Mouse (Mus musculus) v-Abl transformed pro-B cells (cell line): ENCODE results near the gene Arl6ip5.

Experiments
- in situ Hi-C, 2 experiments: fragments of 400-800 bp; cut with MboI; formaldehyde crosslinking; loops; one replicate each; pipeline ENCODE4 v1.15.1; 2025; ENCODE audit not compliant: unreplicated experiment in 2 of 2

The Arl6ip5 gene

GRCm38 (mm10) chr6:97210191-97210961 is at the start of gene Arl6ip5:
TSS of gene Arl6ip5 (plus strand) at chr6:97210689.
- in situ Hi-C loops: loop anchor here in 1 of 2 experiments (5.0 kb wide), 1 partner anchor 33 kb away; the partner anchor contains the start of gene Tmf1

- in situ Hi-C loops: loop anchor here (5.0 kb wide), 2 partner anchors 37 to 42 kb away; partner anchors contain the start of gene Arl6ip5 (in 1 of the 2)
These were observed 34.8 kb upstream of the Arl6ip5 start for GRCm38 (mm10) chr6:97175716-97176115.

DNA sequence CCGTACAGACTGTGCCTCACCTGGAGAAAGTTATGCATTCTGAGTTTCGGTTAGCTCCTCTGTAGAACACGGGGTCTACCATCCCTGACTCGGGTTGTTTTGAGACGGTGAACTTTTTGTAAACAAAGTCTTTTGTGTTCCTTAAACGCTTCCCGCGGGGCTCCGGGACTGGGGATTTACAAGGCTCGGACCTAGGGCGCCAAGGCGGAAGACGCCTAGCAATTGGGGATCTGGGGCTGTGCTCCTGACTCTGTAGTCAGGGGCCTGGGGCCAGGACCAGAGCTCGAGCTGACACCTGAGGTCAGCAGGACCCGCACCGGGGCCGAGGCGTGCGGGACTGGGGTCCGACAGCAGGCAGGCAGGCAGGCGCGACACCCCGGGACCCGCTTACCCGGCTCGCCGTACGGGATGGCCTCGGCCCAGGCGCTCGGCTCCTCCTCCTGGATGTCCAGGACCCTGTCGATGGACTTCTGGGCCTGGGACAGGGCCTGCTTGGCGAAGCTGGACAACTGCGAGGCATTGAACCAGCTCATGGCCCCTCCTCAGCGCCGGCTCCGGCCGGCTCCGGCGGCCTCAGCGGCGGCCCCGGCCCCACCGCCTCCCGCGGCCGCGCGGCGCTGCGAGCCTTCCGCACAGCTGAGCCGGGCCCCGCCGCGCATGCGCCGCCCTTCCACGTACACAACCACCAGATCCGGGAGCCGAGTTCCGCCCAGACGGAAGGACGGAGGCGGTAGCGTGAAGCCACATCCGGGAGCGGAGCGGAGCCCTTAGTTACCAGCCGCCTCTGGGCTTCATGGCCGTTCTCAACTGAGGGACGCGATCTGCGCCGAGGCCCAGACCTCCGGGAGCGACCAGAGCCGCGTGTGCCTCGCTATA is 31.8 kb upstream of the Arl6ip5 start, which contains the start of gene Tmf1:
Gene Tmf1, minus strand, starts transcription at position 632 of the 876 bp plus-strand sequence.
- in situ Hi-C loops: loop anchor here (5.0 kb wide), 2 partner anchors 34 to 39 kb away; partner anchors contain the start of gene Arl6ip5 (in 1 of the 2)

GRCm38 (mm10) chr6:97179367-97179828 is 31.1 kb upstream of the Arl6ip5 start:
- in situ Hi-C loops: loop anchor here (5.0 kb wide), 2 partner anchors 33 to 38 kb away; partner anchors contain the start of gene Arl6ip5 (in 1 of the 2)

GRCm38 (mm10) chr6:97200437-97200836 is 10.1 kb upstream of the Arl6ip5 start:
- in situ Hi-C loops: no loop called here

GRCm38 (mm10) chr6:97202477-97202876 is 8.0 kb upstream of the Arl6ip5 start:
- in situ Hi-C loops: no loop called here

DNA sequence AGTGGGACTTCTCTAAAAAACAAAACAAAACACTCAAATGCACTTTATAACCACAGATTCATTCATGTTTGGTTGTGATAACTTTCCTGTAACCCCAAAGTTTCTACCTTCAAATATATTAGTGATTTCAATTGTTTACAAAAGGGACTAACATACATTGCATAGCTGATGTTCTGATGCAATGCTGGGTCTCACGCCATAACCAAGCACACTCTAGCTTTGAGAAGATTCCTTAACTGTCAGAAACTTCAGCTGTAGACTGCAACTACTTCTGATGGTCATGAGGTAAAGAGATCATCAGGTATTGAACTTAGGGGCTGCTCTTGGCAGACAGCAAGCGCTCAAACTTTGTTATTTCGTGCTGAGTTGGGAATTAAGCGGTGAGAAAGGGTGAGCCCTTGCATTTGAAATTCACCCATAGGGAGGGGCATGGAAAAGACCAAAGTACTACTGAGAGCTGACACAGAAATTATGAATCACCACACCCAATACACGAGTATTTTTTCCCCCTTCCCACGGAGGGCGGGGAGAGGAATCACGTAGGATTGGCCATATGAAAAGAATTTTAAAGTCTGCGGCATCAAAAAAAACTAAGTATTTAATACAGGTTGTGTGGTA is 6.1 kb upstream of the Arl6ip5 start:
- in situ Hi-C loops: no loop called here

- in situ Hi-C loops: no loop called here
These were observed 5.5 kb upstream of the Arl6ip5 start for GRCm38 (mm10) chr6:97204952-97205351.

- in situ Hi-C loops: no loop called here
These were observed 5.0 kb upstream of the Arl6ip5 start, which contains the start of gene Uba3 for GRCm38 (mm10) chr6:97205439-97205885. TSS of gene Uba3 (minus strand) at chr6:97205647.

- in situ Hi-C loops: no loop called here
These were observed 3.4 kb upstream of the Arl6ip5 start for GRCm38 (mm10) chr6:97207085-97207484.

GRCm38 (mm10) chr6:97208406-97208805 is 2.1 kb upstream of the Arl6ip5 start:
- in situ Hi-C loops: no loop called here

DNA sequence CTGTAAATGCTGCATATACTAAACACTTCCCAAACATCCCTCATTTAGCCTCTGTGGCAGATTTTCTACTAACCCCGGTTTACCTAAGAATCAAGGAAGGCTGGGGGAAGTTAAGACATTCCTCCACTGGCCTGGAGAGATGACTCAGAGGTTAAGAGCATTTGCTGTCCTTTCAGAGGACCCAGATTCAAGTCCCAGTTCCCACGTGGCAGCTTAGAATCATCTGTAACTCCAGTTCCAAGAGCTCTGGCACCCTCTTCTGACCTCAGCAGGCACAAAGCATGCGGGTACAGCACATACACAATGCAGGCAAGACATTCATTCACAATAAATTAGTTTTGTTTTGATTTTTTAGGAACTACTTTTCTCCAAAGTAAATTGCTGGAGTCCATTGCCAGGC is 1.3 kb upstream of the Arl6ip5 start:
- in situ Hi-C loops: no loop called here

DNA sequence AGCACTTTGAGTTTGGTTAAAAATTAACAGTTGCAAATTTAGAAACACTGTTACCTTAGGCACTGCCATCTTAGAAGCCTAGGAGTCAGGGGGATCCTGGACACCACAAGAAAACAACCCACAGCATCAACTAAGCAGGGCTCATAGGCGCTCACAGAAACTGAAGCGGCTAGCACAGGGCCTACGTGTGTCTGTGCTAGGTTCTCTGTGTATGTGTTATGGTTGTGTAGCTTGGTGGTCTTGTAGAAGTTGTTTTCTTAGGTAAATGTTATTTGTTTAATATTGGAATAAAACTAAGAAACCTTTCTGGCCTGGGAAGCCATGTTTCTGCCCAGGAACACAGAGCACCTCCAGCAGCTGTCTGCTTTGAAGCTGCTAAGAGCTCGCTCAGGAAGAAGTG is 738 bp upstream of the Arl6ip5 start:
- in situ Hi-C loops: loop anchor here in 1 of 2 experiments (5.0 kb wide), 1 partner anchor 32 kb away; the partner anchor contains the start of gene Tmf1

- in situ Hi-C loops: loop anchor here in 1 of 2 experiments (5.0 kb wide), 1 partner anchor 34 kb away; the partner anchor contains the start of gene Tmf1
These were observed 593 bp downstream of the Arl6ip5 start for GRCm38 (mm10) chr6:97210962-97211601.

GRCm38 (mm10) chr6:97211981-97212380 is 1.5 kb downstream of the Arl6ip5 start:
- in situ Hi-C loops: loop anchor here in 1 of 2 experiments (5.0 kb wide), 1 partner anchor 35 kb away; the partner anchor contains the start of gene Tmf1

GRCm38 (mm10) chr6:97216154-97216821 is 5.8 kb downstream of the Arl6ip5 start:
- in situ Hi-C loops: loop anchor here in 1 of 2 experiments (5.0 kb wide), 1 partner anchor 39 kb away; the partner anchor contains the start of gene Tmf1

- in situ Hi-C loops: no loop called here
These were observed 10.2 kb downstream of the Arl6ip5 start for GRCm38 (mm10) chr6:97220672-97221071.

DNA sequence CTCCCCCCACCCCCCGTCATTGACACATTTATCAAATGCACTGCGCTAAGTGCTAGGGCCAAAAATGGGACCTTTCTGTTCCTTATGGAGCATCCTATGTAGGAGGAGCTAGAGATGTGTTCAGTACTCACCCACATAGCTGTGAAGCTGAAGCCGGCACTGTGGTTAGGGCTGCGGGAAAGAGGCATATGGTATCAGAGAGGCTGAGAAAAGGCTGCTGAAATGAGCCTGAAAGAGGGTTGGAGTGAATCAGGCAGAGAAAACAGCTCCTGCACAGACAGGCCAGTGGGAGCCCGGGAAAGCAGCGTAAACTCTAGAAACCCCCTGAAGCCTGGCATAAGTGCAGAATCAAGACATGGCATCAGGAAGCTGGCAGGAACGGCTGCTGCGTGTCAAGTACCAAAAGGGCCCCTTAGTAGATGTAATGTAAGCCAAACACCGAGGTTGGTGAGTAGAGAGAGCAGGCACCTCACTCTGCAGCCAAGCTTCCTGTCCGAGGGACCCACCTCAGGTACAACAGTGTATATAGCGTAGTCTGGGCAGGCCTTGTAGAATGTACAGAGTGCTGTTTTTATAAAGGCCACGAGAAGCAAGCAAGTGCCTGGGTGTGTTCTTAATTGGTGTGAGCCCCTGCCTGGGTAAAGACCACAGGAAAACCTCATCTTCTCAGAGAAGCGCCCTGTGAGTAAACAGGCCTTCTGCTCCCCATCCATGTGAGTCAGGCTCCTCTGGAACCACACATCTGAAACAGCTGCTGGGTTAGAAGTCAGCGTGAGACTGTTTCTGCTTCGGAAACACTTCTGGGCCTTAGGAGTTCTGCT is 10.9 kb downstream of the Arl6ip5 start:
- in situ Hi-C loops: no loop called here
